Mouse (Mus musculus): ENCODE results near the gene Nacc2.

Nacc2 gene

GRCm38 (mm10) chr2:26123079-26123648 is at the start of gene Nacc2:
Gene Nacc2 (minus strand): TSS chr2:26123220.
- DNase-seq (ENCODE audit: low spot score in 2 of 2) = no peak

- DNase-seq (ENCODE audit: low spot score in 2 of 2) = no peak
Observed at GRCm38 (mm10) chr2:26172166-26172565, 49.1 kb upstream of the Nacc2 start.

GRCm38 (mm10) chr2:26170376-26170775 is 47.4 kb upstream of the Nacc2 start:
- no peak for DNase-seq (ENCODE audit: low spot score in 2 of 2)

GRCm38 (mm10) chr2:26168843-26169579 is 46.0 kb upstream of the Nacc2 start:
- DNase-seq (ENCODE audit: low spot score in 2 of 2) = no peak

- no peak for DNase-seq (ENCODE audit: low spot score in 2 of 2)
Observed at GRCm38 (mm10) chr2:26166890-26167289, 43.9 kb upstream of the Nacc2 start.

- DNase-seq (ENCODE audit: low spot score in 2 of 2) = no peak
Observed at GRCm38 (mm10) chr2:26158064-26158463, 35.0 kb upstream of the Nacc2 start.

- DNase-seq (ENCODE audit: low spot score in 2 of 2) = no peak
Observed at GRCm38 (mm10) chr2:26156191-26156977, 33.4 kb upstream of the Nacc2 start.

- DNase-seq (ENCODE audit: low spot score in 2 of 2) = no peak
Observed at GRCm38 (mm10) chr2:26155737-26156136, 32.7 kb upstream of the Nacc2 start.

GRCm38 (mm10) chr2:26154586-26154985 is 31.6 kb upstream of the Nacc2 start:
- no peak for DNase-seq (ENCODE audit: low spot score in 2 of 2)

GRCm38 (mm10) chr2:26153909-26154340 is 30.9 kb upstream of the Nacc2 start:
- DNase-seq (ENCODE audit: low spot score in 2 of 2) = peak in 1 of 2 experiments; percentile 23

GRCm38 (mm10) chr2:26153295-26153694 is 30.3 kb upstream of the Nacc2 start:
- DNase-seq (ENCODE audit: low spot score in 2 of 2) = peak in 1 of 2 experiments; percentile 61

GRCm38 (mm10) chr2:26147706-26148370 is 24.8 kb upstream of the Nacc2 start:
- DNase-seq (ENCODE audit: low spot score in 2 of 2) = no peak

GRCm38 (mm10) chr2:26146337-26147042 is 23.5 kb upstream of the Nacc2 start:
- no peak for DNase-seq (ENCODE audit: low spot score in 2 of 2)

- no peak for DNase-seq (ENCODE audit: low spot score in 2 of 2)
Observed at GRCm38 (mm10) chr2:26145113-26145512, 22.1 kb upstream of the Nacc2 start.

- no peak for DNase-seq (ENCODE audit: low spot score in 2 of 2)
Observed at GRCm38 (mm10) chr2:26144331-26144730, 21.3 kb upstream of the Nacc2 start.

GRCm38 (mm10) chr2:26143556-26143955 is 20.5 kb upstream of the Nacc2 start:
- no peak for DNase-seq (ENCODE audit: low spot score in 2 of 2)

GRCm38 (mm10) chr2:26142986-26143385 is 20.0 kb upstream of the Nacc2 start:
- no peak for DNase-seq (ENCODE audit: low spot score in 2 of 2)

- peak in 1 of 2 experiments; percentile 61 for DNase-seq (ENCODE audit: low spot score in 2 of 2)
Observed at GRCm38 (mm10) chr2:26141893-26142635, 19.0 kb upstream of the Nacc2 start.

- no peak for DNase-seq (ENCODE audit: low spot score in 2 of 2)
Observed at GRCm38 (mm10) chr2:26140903-26141302, 17.9 kb upstream of the Nacc2 start.

- DNase-seq (ENCODE audit: low spot score in 2 of 2) = peak; percentile 99 to 100
Observed at GRCm38 (mm10) chr2:26140292-26140819, 17.3 kb upstream of the Nacc2 start.
